Mouse (Mus musculus) testis, postnatal 10 days (tissue): Measurements from ENCODE around the gene Fam214b.

Experiments used
- DNase-seq: peaks from one replicate; pipeline ENCODE4 v3.0.0; 2021; ENCODE audit warnings: low spot score

Gene Fam214b

DNA sequence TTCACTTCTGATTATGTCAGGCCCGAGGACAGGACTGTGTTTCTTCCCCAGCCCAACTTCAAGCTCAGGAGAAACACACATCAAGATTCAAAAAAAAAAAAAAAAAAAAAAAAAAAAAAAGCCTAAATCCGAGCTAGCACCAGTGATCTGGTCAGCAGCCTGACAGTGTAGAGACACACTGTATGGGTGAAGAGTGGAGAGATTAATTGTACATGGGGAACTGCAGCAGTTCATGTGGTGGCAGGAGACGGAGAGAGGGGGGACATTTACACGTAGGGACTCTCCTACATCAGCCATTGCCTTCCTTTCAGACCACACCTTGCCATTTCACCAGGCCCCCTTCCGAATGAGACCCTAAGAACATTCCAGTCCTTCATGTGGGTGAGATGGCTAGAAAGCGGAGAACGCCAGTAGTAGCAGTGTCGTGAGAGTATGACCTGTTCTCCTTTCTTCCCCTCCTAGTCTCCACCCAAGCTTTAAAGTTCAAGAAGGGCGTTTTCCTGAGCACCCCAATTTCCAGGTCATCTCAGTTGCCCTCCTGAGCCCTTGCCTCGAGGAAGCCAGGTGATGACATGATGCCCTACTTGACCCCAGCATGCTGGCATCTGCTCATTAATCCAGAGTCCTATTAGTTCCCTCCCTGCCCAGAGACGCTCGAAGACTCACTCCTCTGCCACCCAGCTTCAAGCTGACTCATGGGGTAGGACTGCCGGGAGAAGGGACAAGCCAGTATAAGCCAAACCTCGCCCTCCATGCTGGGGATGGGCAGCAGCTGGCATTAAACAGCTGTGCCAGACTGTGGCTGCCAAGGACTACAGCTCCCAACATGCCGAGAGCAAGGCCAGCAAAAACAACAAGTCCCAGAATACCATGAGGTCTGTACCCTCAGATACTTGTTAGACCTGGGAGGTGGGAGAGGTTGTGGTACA lies 7.2 kb downstream of the Fam214b start:
- no peak for DNase-seq

DNA sequence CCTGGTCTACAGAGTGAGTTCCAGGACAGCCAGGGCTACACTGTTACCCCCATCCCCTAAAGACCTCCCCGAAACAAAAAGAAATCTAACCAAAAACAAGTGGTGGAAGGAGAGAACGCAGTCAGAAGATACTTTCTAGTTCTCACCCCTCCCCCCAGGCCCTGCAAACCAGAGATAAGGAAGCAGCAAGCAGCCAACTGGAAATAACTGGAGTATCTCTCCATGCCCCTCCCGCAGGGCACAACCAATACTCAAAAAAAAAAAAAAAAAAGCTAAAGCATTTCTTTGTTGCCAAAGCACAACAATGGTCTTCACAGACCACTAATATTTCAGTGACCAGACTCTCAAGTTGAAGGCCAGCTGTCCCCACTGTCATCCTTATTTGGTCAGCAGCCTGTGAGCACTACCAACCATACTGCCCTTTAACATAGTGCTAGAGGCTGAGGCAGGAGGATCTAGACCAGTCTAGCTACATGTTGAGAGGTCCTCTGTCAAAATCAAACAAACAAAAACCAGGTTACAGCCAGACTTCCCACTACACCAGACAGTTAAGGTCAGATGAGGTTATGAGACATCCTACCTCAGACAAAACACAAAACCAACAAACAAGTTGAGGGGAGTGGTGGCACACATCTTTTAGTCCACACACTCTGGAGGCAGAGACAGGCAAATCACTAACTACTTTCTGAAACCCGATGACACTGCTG lies 8.0 kb downstream of the Fam214b start:
- DNase-seq = no peak

DNA sequence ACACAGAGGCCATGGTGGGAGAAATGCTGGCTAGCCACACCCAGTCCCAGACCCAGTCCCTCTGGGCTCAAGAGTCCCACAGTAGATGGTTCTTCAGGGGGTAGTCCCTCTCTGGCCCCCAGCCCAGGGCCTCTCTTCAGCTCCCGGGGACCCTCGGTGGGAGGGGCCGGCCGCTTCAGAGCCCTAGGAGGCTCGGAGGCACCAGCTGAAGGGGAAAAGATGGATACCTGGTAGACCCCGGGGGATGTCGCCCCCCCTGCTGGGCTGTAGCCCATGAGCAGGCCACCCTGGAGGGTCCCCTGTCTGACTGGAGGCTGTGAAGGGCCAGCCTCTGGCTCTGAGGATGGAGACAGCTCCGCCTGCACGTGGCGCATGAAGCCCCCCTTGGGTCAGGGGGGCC lies 9.7 kb downstream of the Fam214b start:
- DNase-seq = no peak

DNA sequence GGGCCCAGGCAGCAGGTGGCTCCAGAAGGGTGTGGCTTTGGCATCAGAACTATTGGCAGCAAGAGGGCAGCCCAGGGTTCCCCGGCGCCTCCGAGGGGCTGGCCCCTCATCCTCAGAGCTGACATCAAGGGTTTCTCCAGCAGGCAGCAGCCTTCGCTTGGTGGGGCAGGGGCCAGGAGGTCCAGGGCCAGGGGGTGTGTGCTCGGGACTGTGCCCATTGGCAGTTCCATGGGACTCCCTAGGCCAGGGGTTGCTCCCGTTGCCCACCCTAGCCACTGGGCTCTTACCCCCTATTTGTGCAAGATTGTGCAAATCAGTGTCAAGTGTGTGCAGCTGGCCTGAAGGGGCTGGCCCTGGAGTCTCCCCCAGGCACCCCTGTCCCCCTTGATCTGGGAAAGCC lies 10.2 kb downstream of the Fam214b start:
- no peak for DNase-seq

DNA sequence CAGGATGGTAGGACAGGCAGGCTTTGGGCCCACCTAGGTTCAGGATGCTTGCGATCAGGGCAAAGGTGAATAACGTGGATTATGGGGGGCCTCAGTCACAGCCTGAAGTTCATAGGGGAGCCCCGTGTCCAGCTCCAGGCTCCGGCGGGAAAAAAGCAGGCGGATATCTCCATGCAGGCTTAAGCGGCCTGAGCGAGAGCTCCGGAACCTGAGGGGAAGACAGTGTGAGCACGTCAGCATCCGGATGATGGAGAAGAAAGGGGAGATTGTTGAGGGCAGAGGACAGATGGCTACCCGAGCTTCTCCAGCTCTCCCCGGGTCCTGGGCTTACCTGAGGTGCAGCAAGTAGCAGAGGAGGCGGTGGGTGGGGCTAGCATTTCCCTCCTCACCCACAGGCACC lies 12.5 kb downstream of the Fam214b start:
- no peak for DNase-seq

DNA sequence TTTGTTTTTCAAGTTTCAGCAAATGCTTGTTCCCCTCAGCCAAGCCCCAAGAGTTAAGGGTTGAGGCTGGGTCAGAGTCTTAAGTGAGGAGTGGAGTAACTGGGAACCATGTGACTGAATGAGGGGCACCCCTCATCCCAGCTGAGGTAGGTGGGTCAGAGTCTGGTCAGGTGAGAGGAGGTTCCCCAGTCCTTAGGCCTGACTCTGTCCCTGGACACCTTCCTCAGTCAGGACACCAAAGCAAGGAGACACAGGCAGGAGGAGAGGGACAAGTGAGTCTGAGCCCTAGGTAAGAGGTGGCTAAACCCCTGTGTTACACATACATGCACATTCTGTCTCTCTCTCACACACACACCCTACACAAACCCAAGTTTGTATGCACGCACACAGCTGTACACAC lies 13.5 kb downstream of the Fam214b start:
- no peak for DNase-seq

DNA sequence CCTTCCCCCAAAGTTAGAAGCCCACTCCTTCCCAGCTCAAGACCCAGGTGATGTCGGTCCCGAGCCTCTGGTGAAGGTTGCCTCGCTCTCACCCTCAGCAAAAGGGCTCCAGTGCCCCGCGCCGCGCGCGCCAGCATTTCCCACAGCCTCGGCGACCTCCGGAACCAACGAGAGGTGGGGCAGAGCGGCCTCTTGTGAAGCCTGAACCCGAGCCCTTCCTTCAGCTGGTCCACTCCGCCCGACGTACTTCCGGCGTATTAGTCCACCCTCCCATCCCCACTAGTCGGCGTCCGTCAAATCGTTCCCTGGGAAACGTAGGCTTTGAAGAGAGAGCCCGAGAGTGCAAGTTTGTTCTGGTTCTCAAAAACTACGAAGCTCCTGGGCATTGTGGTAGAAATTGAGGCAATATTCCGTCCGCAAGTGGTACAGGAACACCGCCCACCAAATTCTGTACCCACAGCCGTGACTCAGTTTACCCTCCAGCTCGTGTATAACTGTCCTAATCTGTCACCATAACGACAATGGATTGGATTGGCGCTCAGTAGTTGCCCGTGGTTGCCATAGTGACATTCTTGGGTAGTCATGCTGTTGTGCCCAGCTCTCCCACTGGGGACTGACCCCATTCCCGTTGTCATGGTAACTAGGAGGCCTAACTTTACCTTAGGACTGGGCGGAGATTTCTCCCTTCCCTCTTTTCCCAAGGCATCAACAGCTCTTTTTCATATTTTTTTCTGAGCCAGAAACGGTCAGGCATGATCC lies 14.6 kb downstream of the Fam214b start, which contains the start of gene Stoml2:
TSS of gene Stoml2 (minus strand) at position 474 of the 759 bp plus-strand sequence.
- DNase-seq = peak; percentile 92

DNA sequence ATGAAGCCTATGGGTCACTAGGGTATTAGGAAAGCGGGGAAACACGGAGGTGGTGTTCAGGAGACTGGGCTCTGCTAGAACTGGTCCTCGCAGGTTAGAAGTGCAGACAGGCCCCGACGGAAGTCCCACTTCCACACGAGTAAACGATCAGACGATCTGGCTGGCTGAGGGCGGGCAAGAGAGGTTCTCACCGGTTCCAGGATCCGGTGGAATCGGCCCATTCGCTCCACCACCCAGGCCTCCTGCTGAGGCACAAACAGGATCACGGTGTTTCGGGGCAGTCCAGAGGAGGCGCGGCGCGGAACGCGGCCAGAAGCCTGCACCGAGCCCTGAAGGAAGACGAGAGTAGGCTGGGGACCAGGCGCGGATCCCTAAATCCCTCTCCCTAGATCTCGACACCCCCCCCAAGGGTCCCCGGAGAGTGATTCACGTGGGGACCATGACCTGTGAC lies 15.2 kb downstream of the Fam214b start:
- DNase-seq = peak; percentile 68

DNA sequence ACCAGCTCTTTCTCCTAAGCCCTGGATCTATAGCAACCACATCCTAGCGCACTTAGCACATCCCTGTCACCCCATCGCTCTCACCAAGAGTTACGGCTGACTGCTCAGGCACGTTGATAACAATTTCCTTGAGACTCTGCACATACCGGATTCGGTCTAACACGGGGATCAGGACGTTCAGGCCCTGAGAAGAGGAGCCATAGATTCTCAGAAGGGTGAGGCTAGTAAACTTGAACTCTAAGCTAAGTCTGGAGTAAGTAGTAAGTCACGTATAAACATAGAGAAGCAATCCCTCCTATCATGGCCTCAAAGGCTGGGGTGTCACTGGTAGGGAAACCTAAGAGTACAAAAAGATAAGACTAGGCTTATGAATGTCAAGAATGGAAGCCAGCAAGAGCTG lies 15.7 kb downstream of the Fam214b start:
- no peak for DNase-seq

DNA sequence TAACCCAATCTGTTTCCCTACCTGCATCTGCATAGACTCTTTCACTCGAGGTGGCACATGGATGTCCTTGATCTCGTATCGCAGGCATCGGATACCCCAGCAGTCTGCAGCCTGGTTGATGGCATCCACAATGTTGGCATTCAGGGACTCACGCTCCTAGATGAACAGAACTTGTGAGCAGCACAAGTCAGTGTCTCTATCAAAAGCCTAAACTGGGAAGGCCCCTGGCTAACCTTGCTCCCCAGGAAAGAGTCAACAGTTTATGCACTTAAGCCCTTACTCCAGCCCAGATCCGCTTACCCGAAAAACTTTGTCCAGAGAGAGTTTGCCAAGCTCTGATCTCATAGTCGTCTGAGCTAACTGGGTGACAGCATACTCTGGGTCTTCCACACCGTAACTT lies 16.3 kb downstream of the Fam214b start:
- DNase-seq = no peak

DNA sequence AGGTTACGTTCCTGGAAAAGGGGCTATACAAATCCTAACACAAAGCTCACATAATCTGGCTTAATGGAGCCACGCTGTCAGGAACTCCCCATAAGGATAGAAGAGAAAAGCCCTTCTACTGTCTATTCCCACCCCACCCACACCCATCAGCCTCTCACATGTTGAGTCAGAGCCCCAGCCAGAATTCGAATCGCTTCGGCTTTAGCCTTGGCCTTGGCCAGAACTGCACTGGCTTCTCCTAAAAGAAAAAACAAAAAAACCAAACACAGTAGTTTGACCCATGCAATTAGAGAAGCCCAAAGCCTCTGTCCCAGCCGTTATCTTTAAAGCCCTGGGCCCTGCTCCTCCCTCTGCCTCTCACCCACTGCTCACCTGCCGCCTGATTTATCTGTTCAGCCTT lies 16.9 kb downstream of the Fam214b start:
- no peak for DNase-seq

DNA sequence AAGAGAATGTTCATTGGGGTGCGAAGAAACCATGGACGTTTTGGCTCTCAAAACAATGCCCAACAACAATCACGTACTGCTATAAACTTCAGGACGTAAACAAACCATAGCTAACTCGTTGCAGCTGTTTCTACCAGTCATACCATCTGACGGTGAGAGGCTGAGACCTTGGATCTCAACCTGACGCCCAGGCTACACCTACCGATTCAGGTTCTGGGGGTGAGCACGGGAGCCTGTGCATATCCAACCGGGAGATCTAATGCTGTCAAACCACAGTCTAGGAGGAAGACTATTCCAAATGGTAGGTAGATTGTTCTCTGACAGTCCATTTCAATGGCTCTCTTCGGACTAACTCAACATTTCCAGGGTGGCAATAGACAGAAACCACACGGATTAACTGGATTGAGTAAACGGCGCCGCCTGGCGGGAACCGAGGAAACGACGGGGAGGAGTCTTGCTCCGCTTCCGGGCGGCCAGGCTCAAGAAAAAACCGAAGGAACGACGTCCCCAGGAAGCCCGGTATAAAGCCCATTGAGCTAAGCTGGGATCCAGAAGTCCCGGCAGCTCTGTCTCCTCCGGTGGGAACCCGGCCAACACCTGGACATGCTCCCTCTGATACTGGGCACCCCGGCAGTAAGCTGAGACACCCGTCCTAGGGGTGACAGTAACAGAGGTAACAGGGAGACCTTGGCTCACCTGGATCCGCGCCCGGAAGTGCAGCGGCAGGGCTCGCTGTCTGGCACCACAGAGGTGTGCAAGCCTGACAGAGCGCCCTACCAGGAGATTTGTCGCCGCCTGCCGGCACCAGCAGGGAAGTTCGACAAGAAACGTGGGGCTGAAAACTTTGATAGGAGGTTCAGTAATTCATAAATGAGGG lies 20.7 kb downstream of the Fam214b start, which contains the start of gene Pigo:
TSS of gene Pigo (minus strand) at position 736 of the 877 bp plus-strand sequence.
- DNase-seq = peak; percentile 97

DNA sequence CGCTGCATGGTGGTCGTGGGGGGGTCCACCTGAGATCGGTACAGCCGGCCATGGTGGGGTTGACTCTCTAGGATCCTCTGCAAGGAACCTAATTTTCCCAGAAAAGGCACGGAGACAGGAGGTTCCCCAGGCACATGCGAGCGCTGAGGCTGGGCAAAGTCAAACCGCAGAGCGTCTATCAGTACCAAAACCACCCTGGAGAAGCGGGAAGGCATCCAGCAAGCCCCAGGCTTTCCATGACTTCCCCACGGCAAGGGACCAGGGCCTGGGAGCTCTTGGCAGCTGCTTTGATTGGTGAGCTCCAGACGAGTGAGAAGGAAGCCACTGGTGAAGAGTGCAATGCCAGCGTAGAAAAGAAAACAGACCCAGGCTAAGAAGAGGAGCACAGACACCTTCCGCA lies 21.3 kb downstream of the Fam214b start:
- DNase-seq = no peak

DNA sequence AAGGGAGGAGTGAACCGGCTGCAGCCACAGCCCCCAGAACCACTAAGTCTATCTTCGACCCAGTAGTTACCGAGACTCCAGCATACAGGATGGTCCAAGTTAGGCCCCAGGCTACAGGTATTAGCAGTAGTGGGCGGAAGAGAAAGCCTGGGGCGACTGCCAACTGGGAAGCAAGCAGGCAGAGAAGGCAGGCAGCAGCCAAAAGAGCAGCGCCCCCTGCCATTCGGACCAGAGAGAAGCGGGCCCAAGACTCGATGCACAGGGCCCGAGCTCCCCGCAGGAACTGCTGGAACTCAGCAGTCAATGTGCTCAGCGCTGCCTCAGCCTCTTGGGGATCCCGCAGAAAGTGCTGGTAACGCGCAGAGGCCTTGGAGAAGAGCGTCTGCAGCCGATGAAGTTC lies 24.7 kb downstream of the Fam214b start:
- DNase-seq = peak; percentile 79

DNA sequence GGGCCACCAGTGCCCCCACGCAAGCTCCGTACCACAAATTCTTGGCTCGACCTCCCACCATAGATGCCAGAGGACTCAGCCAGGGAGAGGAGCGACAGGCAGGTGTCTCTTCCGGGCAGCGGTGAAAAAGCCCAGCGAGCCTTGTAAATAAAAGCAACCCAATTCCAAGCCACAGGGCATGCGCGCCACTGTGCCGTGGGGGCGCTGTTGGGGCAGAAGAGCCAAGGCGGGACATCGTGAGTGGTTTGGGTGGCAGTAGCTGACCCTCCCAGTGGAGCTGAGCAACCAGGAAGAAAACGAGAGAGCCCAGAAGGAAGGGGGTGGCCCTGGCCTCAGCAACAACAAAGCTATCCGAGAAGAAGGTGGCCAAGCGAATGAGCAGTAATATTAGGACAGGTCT lies 25.1 kb downstream of the Fam214b start:
- DNase-seq = no peak

DNA sequence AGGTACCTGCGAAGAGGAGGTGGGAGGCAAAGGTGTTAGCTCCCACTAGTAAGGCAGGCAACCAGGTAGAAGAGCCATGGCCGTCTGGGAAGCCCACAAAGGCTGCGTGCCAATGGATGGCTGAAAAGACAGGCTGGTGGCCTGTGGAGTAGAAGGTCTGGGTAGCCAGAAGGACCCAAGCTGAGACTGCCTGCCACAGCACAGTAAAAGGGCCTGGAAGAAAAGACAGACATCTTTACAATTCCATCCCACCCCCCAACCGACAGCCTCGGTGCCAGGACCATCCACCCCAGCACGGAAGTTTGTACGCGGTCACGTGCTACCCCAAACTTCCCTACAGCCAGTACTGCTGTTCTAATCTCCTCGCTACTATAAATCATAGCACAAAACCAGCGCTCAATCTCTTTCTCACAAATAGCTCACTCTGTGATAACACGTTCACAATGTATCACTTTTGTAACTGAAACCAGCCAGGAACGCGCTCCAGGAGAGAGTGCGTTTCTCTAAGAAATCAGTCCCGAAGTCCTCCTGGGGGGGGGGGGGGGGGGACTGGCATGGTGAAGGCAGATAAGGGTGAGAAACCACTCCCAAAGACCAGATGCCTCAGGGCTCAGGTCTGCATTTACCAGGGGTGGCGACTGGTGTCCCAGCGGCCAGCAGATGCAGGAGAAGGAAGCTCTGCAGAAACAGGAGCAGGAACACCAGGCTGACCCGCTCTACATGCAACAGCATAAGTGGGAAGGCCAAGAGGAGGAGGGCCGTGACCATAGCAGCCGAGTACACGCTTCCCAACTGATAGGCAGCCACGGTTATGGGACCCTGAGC lies 26.2 kb downstream of the Fam214b start:
- DNase-seq = no peak

DNA sequence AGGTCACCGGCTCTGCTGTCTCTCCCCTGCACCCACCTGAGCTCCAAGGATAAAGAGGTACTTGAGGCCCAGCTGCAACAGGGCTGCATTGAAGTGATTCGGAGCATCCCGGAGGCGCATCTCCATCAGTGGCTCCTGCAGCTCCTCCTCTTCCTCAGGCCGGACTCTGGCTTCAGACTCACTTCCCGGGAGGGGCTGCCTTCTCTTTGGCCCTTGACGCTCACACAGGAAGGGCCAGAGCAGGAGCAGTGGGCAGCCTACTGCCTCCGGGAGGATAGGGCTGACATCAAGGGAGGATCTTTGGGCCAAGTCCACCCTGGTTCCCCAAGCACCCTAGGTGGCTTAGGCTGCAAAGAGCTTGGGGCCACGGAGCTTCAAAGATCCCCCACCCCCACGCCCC lies 26.8 kb downstream of the Fam214b start:
- no peak for DNase-seq

DNA sequence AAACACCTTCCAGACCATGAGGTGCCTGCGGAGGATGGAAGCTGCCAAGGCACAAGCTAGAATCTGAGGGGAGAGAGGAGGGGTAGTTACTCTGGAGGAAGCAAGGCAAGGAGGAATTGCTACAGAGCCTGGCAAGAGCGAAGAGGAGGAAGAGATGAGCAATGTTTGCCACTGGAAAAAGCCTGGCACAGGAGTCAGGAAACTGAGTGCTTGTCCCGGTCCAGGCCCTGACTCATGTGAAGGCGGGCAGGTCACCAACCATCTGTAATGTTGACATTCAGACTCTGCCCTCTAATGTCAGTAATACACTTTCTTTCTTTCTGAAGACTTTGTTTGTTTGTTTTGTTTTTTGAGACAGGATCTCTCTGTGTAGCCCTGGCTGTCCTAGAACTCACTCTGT lies 27.9 kb downstream of the Fam214b start:
- no peak for DNase-seq

DNA sequence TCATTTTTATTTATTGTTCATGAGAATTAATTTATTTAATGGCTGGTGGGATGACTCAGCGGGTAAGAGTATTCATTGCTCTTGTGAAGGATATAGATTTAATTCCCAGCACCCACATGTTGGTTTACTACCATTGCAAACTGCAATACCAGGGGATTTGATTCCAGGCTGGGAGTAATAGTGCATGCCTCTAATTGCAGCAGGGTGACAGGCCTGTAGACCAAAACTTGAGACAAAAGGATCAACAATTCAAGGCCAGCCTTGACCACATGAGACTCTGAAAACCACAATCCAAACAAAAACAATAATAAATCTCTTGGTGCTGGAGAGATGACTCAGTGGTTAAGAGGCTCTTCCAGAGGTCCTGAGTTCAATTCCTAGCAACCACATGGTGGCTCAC lies 33.9 kb downstream of the Fam214b start:
- DNase-seq = no peak
